Mouse (Mus musculus) naive thymus-derived CD4-positive, alpha-beta T cell, adult 2 months (primary cell): ENCODE results near the gene Fosl1.

ENCODE experiments used
- DNase-seq: peaks from one replicate; pipeline ENCODE4 v3.0.0-alpha.2; 2011; ENCODE audit warnings: low read depth

Gene Fosl1

DNA sequence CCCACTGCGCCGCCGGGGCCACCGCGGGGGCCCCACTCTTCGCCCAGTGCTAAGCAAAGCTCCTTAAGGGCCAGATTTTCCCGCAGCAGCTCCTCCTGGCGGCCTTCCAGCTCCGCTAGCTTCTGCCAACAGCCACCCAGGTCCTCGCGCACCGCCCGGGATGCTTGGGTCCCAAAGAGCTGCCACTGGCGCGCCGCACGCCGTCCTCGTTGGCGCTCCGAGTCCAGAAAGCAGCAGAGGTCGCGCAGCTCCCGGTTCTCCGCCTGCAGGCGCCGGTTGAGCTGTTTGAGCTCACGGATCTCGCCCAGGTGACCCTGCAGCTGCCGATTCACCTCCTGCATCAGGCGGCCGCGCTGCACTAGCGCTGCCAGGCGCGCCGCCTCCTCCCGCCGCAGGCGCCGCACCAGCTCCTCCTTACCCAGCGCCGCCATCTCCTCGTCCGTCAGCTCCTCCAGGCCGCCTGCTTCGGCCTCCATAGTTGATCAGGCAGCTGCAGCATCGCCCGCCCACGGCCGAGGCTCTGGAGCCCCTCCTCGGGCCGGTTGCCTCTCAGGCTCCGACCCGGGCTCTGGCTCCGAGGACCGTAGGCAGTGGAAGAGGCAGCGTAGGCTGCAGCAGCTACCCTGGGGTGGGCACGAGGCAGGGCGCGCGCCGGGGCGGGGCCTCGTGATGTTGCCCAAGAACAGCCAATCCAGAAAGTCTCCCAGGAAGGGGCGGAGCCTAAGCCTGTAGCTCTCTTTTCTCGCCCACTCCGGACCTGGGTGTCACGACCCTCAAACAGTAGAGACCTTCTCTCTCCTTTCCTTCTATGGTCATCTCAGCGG, 9.8 kb downstream of the Fosl1 start:
- peak; percentile 94 for DNase-seq

DNA sequence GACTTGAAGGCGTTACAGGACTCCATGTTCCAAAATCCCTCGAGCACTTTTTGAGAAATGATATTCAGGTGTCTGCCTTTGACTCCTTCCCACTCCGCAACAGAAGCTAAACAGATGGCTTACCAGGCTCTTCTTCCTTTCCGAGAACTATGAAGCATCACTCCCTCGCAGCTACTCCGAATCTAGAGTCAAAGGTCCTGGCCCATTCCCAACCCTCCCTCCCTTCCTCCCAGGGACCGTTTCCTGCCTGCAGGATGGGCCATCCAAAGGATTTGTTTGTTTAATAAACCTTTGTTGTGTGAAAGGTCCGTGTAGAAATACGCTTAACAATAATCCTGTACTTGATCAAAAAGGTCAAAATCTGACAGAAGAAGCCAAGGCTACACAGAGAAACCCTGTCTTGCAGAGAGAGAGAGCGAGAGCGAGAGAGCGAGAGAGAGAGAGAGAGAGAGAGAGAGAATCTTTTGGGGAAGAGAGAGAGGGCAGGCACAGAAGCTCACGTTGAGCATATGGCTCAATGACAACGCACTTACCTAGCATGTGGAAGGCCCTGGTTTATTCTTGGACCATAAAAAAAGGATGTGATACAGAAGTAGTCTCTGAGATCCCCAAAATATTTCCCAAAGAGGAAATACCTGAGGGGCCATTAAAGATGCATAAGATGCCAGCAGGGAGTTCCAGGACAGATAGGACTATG, 10.5 kb downstream of the Fosl1 start, which contains the start of gene Ccdc85b:
Gene Ccdc85b, minus strand, starts transcription at position 149 of the 697 bp plus-strand sequence.
- DNase-seq: no peak

- DNase-seq: no peak
Measured at GRCm38 (mm10) chr19:5459019-5459418, 11.7 kb downstream of the Fosl1 start.

- DNase-seq: no peak
Measured at GRCm38 (mm10) chr19:5459896-5460295, 12.5 kb downstream of the Fosl1 start.

GRCm38 (mm10) chr19:5460465-5460911, 13.1 kb downstream of the Fosl1 start, which contains the start of gene Fibp:
Gene Fibp (plus strand): TSS chr19:5460615.
- DNase-seq: peak; percentile 88

- DNase-seq: no peak
Measured at GRCm38 (mm10) chr19:5461411-5461810, 14.1 kb downstream of the Fosl1 start.

DNA sequence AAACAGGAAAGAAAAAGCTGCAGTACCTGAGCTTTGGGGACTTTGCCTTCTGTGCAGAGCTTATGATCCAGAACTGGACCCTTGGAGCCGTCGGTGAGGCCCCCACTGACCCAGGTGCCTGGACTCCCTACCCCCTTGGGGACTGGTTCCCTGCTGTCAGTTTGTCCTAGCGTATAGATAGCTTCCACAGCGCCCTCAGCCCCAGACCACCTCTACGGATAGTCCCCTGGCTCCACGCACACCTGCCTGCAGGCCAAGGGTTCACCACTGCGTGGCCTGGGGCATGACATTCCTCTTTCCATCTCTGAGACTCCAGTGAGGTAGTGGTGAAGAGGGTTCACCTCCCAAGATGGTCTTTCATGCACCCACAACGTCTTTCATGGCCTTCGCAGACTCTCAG, 15.9 kb downstream of the Fosl1 start:
- no peak for DNase-seq

- DNase-seq: peak; percentile 73
Measured at GRCm38 (mm10) chr19:5463791-5464562, 16.6 kb downstream of the Fosl1 start.

DNA sequence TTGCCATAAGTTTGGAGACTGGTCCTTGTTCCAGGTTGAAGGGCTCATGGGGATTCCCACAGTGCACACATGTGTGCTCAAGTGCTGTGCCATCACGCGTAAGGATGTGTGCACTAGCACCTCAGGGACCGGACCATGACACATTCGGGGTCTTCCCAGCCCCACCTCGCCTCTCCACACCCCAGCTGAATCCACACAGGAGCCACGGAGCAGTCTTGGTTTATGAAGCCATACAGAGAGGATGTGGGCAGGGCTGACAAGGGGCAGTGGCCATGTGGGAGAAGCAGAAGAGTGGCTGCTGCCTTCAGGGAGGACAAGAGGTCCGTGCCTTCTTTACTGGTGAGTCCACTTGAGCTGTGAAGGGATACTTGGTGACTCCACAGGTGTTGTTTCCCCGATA, 17.7 kb downstream of the Fosl1 start:
- no peak for DNase-seq

DNA sequence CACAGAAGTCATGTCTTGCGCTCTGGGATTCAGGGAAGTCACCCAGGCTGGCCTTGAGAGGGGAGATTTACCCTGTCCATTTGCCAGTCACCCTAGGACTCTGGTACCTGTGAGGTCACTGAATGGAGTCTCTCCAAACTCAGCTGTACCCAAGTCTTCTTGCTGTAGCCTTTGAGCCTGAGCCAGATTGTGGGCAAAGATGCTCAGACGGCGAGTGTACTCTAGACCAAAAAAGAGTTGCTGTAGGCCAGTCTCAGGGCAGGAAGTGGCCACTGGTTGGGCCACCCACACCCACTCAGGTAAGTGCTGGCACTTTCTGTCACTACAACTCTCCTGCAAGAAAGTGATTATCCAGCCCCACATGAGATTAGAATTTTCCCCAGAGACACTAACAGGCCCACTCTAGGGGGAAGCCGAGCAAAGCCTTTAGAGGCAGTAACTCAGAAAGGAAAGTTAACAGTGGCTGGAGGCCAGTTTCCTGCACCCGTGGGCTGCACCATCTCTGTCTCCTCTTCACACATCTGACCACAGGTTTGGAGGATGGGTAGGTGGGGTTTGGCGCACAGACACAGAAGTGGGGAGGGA, 19.7 kb downstream of the Fosl1 start:
- no peak for DNase-seq

- DNase-seq: peak; percentile 63
Measured at GRCm38 (mm10) chr19:5468374-5468773, 21.0 kb downstream of the Fosl1 start, which contains the start of gene Ctsw. Gene Ctsw (minus strand): TSS chr19:5468507.

DNA sequence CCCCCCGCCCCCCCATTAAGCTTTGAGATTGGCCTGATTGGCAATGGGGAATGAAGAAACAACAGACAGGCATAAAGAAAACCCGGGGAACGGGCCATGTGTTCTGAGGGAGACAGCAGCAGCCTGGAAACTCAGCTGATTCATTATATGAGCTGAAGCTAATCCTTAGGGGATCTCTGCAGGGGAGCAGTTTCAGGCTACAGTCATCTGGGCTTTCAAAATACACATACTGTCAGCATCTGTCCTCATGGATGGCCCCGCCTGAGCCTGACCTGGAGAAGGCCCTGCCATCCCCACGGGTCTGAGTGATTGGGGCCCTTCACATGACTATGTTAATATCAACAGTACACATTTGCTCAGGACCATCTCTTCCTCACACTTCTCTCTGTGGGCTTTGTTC, 24.5 kb downstream of the Fosl1 start:
- DNase-seq: no peak

DNA sequence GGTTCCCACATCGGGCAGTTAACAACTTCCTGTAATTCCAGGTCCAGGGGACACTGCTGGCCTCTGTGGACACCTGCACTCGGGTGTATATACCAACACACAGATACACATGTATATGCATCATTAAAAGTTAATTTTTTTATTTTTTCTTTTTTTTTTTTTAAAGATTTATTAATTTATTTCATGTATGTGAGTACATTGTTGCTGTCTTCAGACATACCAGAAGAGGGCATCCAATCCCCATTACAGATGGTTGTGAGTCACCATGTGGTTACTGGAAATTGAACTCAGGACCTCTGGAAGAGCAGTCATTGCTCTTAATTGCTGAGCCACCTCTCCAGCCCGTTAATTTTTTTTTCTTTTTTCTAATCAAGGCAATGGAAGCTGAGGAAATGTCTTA, 25.5 kb downstream of the Fosl1 start:
- DNase-seq: no peak

DNA sequence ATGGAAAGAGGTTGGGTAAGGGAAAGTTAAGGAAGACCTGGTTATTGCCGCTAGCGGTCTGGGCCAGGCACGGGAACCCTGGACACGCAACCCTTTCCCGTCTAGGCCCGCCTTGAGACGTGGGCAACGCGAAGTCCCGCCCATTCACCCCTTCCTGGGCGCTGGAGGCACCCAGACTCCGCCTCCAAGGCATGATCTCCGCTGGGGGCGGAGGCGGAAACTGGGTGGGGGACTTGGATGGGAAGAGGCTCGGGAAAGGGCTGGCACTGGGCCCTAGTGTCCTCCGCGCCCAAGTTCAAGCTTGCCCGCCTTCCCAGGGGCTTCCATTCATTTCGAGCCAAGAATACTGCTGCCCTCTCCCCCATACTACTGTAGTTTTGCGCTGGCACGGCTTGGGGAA, 26.4 kb downstream of the Fosl1 start, which contains the start of gene Efemp2:
Gene Efemp2, plus strand, starts transcription at position 235 of the 400 bp plus-strand sequence.
- peak; percentile 53 for DNase-seq

DNA sequence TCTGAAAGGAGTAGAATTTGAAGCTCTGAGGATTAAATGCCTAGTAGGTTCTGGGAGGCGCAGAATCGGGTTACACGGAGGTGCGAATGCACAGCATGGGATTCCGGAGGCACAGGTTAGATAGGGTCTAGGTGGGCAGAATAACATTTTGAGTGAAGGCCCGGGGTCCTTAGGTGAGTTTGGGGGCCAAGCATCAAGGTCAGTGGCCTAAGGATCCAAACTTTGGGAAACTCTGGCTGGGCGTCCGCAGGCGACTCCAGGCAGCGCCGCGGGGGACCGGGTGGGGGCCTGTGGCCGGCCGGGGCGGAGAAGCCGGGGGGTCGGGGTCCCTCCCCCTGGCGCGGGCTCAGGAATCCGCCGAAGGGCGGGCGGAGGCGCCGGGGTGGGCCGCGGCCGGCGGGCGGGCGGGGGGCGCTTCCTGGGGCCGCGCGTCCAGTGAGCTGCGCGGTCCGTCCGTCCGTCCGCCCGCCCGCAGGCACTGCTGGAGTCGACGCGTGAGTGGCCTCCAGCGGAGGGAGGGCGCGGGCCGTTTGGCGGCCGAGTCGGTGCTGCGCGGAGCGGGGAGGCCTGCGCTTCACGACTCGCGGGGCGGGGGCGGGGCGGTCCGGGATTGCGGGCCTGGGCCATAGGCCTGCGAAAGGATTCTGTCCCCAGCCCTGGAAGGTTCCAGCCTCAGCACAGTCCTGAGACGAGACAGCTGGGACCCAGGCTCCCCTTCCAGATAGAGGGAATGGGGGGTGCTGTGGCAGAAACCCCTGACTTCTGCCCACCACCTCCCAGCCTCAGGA, 27.1 kb downstream of the Fosl1 start:
- no peak for DNase-seq

- DNase-seq: no peak
Measured at GRCm38 (mm10) chr19:5475069-5475714, 27.8 kb downstream of the Fosl1 start.

GRCm38 (mm10) chr19:5477004-5477667, 29.8 kb downstream of the Fosl1 start:
- no peak for DNase-seq

DNA sequence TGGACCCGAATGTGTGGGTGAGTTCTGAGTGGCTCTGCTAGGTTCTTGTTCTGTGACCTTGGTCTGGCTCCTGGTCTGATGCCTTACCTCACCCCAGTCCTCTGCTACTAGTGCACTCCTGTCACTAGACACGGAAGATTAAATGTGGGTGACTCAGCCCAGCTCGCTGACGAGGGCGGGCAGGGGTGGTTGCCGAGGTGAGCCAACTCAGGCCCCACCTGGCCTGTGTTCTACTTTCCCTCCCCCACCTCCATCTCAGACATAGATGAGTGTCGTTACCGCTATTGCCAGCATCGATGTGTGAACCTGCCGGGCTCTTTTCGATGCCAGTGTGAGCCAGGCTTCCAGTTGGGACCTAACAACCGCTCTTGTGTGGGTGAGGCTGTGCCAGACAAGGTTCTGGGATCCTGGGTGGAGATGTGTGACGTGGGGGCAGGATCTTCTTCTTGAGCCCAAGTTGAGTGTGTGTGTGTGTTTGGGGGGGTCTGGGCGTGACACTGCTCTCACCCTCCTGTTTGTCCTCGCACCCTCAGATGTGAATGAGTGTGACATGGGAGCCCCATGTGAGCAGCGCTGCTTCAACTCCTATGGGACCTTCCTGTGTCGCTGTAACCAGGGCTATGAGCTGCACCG, 30.4 kb downstream of the Fosl1 start:
- no peak for DNase-seq

GRCm38 (mm10) chr19:5480016-5480415, 32.7 kb downstream of the Fosl1 start:
- no peak for DNase-seq
